In the genomic region with DNA sequence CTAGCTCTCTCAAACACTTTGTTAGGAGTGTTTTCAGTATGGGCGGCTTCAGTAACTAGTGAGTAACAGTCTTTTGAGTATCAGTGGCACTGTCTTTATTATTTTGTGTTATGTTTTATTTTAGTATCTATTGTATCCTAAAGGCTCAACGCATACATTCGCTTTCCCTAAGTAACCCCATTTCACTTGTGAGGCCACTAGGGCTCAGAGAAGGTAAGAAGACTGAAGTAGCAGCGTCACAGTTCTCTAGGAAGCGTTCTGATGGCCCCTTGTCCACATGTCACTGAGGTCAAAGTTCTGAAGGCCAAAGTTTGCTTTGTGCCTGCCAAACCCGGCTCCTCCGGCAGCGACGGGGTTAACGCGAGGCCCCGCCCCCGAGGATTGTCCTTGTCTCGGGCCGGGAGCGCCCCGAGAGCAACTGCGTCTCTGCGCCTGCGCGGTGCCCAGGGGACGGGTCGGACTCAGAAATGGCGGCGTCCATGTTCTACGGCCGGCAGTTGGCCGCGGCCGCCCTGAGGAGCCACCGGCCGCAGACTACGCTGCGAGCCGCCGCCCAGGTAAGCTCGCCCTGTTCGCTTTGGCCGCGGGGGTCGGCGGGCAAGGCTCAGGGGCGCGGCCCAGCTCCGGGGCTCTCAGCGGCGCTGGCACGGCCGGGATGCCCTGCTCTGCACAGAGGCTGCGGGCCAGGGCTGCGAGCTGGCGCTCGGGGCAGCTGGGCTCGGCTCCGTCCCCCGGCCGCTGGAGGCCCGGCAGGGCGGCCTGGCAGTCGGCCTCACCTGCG, we compare ENCODE assay signal across 8 mouse cellular contexts. TPM values are rescaled to one million over a fixed set of nuclear protein-coding genes. Genes with fewer than 3 reads are reported as not detected.
DNase-seq lines count a peak whose midpoint lies in the region; ATAC-seq lines count a peak whose summit lies in the region.

No protein-coding gene starts in this region.

- intact Hi-C loops in gastrocnemius, postnatal 14 days (cut with DNase I; ENCODE audit: low total_unique reads), result no loop called here
- intact Hi-C loops in left cerebral cortex, postnatal 10 days (cut with DNase I), result no loop called here

- peak; percentile 93 for ATAC-seq in inflammation-experienced regulatory T-cells, adult 6 months
- peak; percentile 92 for ATAC-seq in megakaryocyte-erythroid progenitor cell, adult 5-6 weeks (replicated peaks; ENCODE audit: low FRiP score, low TSS enrichment, poor library complexity, severe bottlenecking)

- peak; percentile 95 to 98 for DNase-seq in adrenal gland, adult (ENCODE audit: inconsistent age in 2 of 2, low spot score in 1 of 2)
- DNase-seq in embryo, embryonic 10.5 days (ENCODE audit: low spot score), result peak; percentile 97
- DNase-seq in gastrocnemius, postnatal 14 days, result peak; percentile 98
- DNase-seq in left cerebral cortex, postnatal 10 days (ENCODE audit: extremely low spot score in 1 of 2, low spot score in 2 of 2), result peak; percentile 87 to 98
- DNase-seq in right cerebral cortex, postnatal 25 days, result peak; percentile 92
- peak; percentile 92 to 98 for DNase-seq in urinary bladder, postnatal 4 days (ENCODE audit: low spot score in 2 of 2)

RNA-seq across cellular contexts. Expression of a gene that starts 4.5 kb away (rescaled TPM):
- 1 to 10 TPM; 6.2 to 8.5 TPM for total RNA-seq in gastrocnemius, postnatal 14 days (2021)
- polyA plus RNA-seq in inflammation-experienced regulatory T-cells, adult 6 months (2017; shearing (Covaris generic)), result 1 to 10 TPM; 2.0 to 4.4 (median 4.1) TPM
- total RNA-seq in left cerebral cortex, postnatal 10 days (2021), result 1 to 10 TPM; 6.9 to 7.9 TPM
- total RNA-seq in megakaryocyte-erythroid progenitor cell, adult 5-6 weeks (2014; fragmentation: Nextera tagmentation), result 4.5 and 8.7 TPM in 2 replicates
- 6.7 and 7.7 TPM in 2 replicates for total RNA-seq in megakaryocyte-erythroid progenitor cell, adult 5-6 weeks (2017)

RNA-seq across cellular contexts. Expression of a gene that starts 27.4 kb away (rescaled TPM):
- total RNA-seq in gastrocnemius, postnatal 14 days (2021), result 100 to 1,000 TPM; 474 to 606 TPM
- polyA plus RNA-seq in inflammation-experienced regulatory T-cells, adult 6 months (2017; shearing (Covaris generic)), result 10 to 100 TPM; 68.3 to 99.9 (median 75.9) TPM
- total RNA-seq in left cerebral cortex, postnatal 10 days (2021), result 100 to 1,000 TPM; 141 to 150 TPM
- total RNA-seq in megakaryocyte-erythroid progenitor cell, adult 5-6 weeks (2014; fragmentation: Nextera tagmentation), result 54.4 and 65.8 TPM in 2 replicates
- total RNA-seq in megakaryocyte-erythroid progenitor cell, adult 5-6 weeks (2017), result 155 and 159 TPM in 2 replicates

RNA-seq across cellular contexts. Expression of a gene that starts 42.7 kb away (rescaled TPM):
- total RNA-seq in gastrocnemius, postnatal 14 days (2021), result 10 to 100 TPM; 13.9 TPM
- 10 to 100 TPM; 63.4 to 81.8 (median 74.8) TPM for polyA plus RNA-seq in inflammation-experienced regulatory T-cells, adult 6 months (2017; shearing (Covaris generic))
- 10 to 100 TPM; 31.6 to 31.9 TPM for total RNA-seq in left cerebral cortex, postnatal 10 days (2021)
- total RNA-seq in megakaryocyte-erythroid progenitor cell, adult 5-6 weeks (2014; fragmentation: Nextera tagmentation), result 43.6 and 53.8 TPM in 2 replicates
- 83.0 and 85.5 TPM in 2 replicates for total RNA-seq in megakaryocyte-erythroid progenitor cell, adult 5-6 weeks (2017)

Comparison
In these comparisons a context has a peak if more than half of its experiments do, and no peak if none do; other contexts are left out.
1. Peak in every context shown above with its lines: DNase-seq and ATAC-seq.